Mouse (Mus musculus) frontal cortex, postnatal 10 days (tissue): ENCODE results near the gene Gm21764.
"Not testable (repeated sequence)": the region's sequence is repeated elsewhere in the genome, so short reads cannot be mapped to it uniquely, and the experiment has no call there.

Experiments
- DNase-seq, 2 experiments: peaks; one replicate each; pipeline ENCODE4 v3.0.0; 2022; ENCODE audit warnings: low spot score in 2 of 2, mixed read lengths in 1 of 2

The Gm21764 gene

DNA sequence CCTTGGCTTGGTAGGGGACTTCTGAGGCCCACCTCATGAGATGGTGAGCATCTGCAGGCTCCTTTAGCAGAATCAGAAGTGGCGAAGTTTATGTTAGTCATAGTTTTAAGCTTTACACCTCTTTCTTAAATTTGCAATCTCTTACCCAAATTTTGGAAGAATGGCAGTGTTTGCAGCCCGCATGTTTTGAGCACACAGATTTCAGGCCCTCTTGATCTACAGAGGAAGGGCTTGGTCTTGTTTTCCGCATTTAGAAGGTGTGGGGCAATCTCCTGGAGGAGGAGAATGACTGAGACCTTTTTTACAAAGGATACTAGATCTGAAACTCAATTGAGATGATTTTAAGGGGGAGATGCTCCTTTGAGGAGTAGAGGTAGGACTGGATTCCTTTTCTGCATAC is at the start of gene Gm21764:
Gene Gm21764 (minus strand): TSS at position 101 of the 400 bp plus-strand sequence.
- DNase-seq: not testable (repeated sequence)

DNA sequence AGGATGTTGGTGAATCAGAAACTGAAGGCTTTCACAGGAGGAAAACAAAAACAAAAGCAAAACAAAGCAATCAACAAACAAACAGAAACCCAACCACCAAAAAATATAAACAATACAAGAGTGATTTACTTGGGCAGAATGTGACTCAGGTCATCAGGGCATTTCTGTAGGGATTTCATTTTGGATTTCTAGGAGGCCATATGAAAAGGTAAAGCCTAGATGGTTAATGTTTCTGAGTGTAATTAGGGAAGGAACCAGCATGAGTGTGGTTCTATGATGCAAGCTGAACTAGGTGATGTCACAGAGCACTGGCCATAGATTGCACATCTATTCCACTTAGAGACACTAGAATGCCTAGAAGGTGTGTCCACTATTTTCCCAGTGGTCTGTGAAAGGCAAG is 27.2 kb upstream of the Gm21764 start, which contains the start of gene Ssty1:
Gene Ssty1 (plus strand): TSS at position 301 of the 400 bp plus-strand sequence.
- DNase-seq: not testable (repeated sequence)
